Mouse (Mus musculus) liver, postnatal 0 days (tissue): ENCODE results near the gene Hnrnpu. TPM values are rescaled to one million over a fixed set of nuclear protein-coding genes. Genes with fewer than 3 reads are reported as not detected.
A peak's percentile ranks its signal among the peaks of the same experiment; 100 is the strongest.
"Not testable (repeated sequence)": the region's sequence is repeated elsewhere in the genome, so short reads cannot be mapped to it uniquely, and the experiment has no call there.

ENCODE experiments used
- ATAC-seq: fragments of 200-750 bp; cut with Nextera tagmentation; 2 replicates; pipeline ENCODE4 v1.8.0; 2017; ENCODE audit warnings: mild to moderate bottlenecking, moderate library complexity
- DNase-seq: peaks from one replicate; pipeline ENCODE4 v3.0.0-alpha.2; 2016
- H3K27ac ChIP-seq: fragments of 300-500 bp; sonication (generic); 2 replicates; pipeline ENCODE4 v1.5.1; 2014; ENCODE audit warnings: antibody characterized with exemption, moderate library complexity, mild to moderate bottlenecking, low read depth
- H3K27me3 ChIP-seq: fragments of 300-500 bp; sonication (generic); 2 replicates; pipeline ENCODE4 v1.6.1; 2014; ENCODE audit warnings: low read length, control low read depth, mixed read lengths; ENCODE audit not compliant: insufficient read depth
- H3K36me3 ChIP-seq: fragments of 300-500 bp; sonication (generic); replicated peaks from 2 replicates; pipeline ENCODE4 v1.6.1; 2014; ENCODE audit warnings: mild to moderate bottlenecking, control low read depth, low read length, moderate library complexity, mixed read lengths; ENCODE audit not compliant: insufficient read depth
- H3K4me1 ChIP-seq: fragments of 300-500 bp; sonication (generic); 2 replicates; pipeline ENCODE4 v1.6.1; 2014; ENCODE audit warnings: antibody characterized with exemption, mild to moderate bottlenecking, control low read depth; ENCODE audit not compliant: insufficient read depth
- H3K4me2 ChIP-seq: fragments of 300-500 bp; sonication (generic); 2 replicates; pipeline ENCODE4 v1.6.1; 2014; ENCODE audit warnings: low read depth, mild to moderate bottlenecking, low read length, moderate library complexity, mixed read lengths
- H3K4me3 ChIP-seq: fragments of 300-500 bp; sonication (generic); 2 replicates; pipeline ENCODE4 v1.5.1; 2014; ENCODE audit warnings: low read depth, low read length
- H3K9ac ChIP-seq: fragments of 300-500 bp; sonication (generic); replicated peaks from 2 replicates; pipeline ENCODE4 v1.6.1; 2014; ENCODE audit warnings: mild to moderate bottlenecking, moderate library complexity
- H3K9me3 ChIP-seq: fragments of 300-500 bp; sonication (generic); 2 replicates; pipeline ENCODE4 v1.6.1; 2016; ENCODE audit warnings: mild to moderate bottlenecking, control low read depth, low read length, mixed read lengths
- CTCF ChIP-seq: sonication (generic); IDR thresholded peaks from 2 replicates; pipeline ENCODE4 v1.5.1; 2016; ENCODE audit warnings: antibody characterized with exemption, low read depth
- EP300 ChIP-seq: IDR thresholded peaks from 2 replicates; pipeline ENCODE4 v1.6.1; 2016; ENCODE audit warnings: antibody characterized with exemption, low read depth, mild to moderate bottlenecking
- WGBS: fragments of 180-500 bp; shearing (Covaris S2); extraction: QIAGEN DNeasy Blood & Tissue Kit; methylation state at CpG from one replicate; pipeline ENCODE4 v1.1.7; 2014; ENCODE audit not compliant: insufficient replicate concordance; 5-methylcytosine and 5-hydroxymethylcytosine counted together
- polyA plus RNA-seq: library from polyadenylated mRNA; unstranded; fragments of >200 nt; fragmentation: Nextera tagmentation; extraction: Ambion mirVana; gene quantifications from 2 replicates; pipeline ENCODE4 v1.2.1, GENCODE M21; 2015

Hnrnpu gene
- polyA plus RNA-seq, 1 experiment from 2014 or later = 106 TPM

- Histone ChIP-seq H3K27me3 (no peaks in the 10 kb centered on the region), H3K36me3 (no peaks in the 10 kb centered on the region), H3K4me3 (no peak overlapping the region), H3K9me3 (no peaks in the 10 kb centered on the region), H3K4me2 (no peak overlapping the region), H3K4me1 (no peaks in the 10 kb centered on the region), H3K27ac (no peak overlapping the region), H3K9ac (no peak overlapping the region)
- WGBS = 63% methylated on average over 2 of the region's 2 CpGs
- TF ChIP-seq CTCF = peak; percentile 32; the same call in 1 of the 2 replicates
- no peak for TF ChIP-seq EP300
- no peak for ATAC-seq
- no peak for DNase-seq
These were observed 23.1 kb upstream of the Hnrnpu start for GRCm38 (mm10) chr1:178360702-178361101.

DNA sequence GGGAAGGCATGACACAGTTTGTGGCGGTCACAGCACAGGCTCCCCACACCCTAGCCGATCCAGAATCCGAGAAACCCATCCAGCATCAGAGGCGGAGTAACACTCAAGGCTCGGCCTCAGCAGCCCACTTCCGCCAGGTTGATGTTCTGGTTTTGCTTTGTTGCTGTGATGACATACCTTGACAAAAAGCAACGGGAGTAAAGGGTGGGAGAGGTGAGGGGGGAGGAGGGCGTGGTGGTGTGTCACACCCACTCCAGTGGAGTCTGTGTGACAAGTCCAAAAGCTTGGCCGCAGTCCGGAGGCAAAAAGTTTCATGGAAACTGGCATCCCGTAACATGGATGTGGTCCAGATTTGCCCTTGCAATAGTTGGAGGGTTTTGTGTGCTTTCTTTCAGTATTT is 22.7 kb upstream of the Hnrnpu start:
- Histone ChIP-seq H3K27me3 (no peaks in the 10 kb centered on the region), H3K36me3 (no peaks in the 10 kb centered on the region), H3K4me2 (no peak overlapping the region), H3K9me3 (no peaks in the 10 kb centered on the region), H3K9ac (no peak overlapping the region), H3K27ac (no peak overlapping the region), H3K4me1 (no peaks in the 10 kb centered on the region), H3K4me3 (no peak overlapping the region)
- TF ChIP-seq EP300 (no peak), CTCF (no peak)
- 87% methylated on average over 11 of the region's 11 CpGs for WGBS
- no peak for ATAC-seq
- DNase-seq = no peak

DNA sequence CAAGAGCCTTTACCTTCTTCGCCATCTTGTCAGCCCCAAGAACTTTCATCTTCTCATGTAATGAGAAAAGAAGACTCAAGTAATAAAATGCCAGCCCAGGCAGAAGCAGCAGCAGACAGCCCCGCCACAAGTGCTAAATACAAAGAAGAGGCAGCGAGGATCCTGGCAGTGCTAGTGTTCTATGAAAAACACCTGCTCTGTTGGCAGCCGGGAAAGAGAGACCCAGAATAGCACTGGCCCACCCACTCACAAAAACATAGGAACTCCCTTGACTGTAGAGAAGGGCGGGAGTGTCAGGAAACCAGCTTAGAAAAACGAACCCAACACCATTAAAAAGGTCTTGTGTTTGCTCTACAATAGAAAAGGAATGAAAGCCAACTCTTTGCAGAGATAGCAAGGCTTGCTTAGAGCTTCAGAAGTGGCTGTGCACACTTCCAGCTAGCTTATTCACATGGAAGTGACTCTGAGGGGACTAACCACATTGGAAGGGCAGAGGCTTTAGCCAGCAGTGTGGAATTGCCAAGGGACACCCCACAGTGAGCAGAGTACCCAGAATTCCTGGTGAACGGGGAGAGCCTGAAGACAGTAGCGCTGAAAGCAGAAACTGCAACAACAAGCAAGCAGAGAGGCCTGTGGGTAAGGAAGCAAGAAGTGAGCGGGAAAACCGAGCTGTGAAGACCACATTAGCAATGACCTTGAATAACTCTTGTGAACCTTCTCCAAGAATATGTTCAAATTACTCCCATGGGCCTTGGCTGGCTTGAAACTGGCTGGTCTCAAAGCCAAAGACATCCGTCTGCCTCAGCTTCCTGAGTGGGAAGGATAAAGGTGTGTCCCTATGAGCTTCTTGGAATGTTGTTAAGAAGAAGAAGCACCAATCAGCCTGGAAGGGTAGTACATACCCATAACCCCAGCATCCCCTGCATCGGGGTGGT is 20.4 kb upstream of the Hnrnpu start:
- H3K27me3 ChIP-seq = no peaks in the 10 kb centered on the region
- TF ChIP-seq EP300 (no peak), CTCF (no peak)
- no peak overlapping the region for H3K4me2 ChIP-seq
- H3K9ac ChIP-seq = no peak overlapping the region
- DNase-seq (no peak), ATAC-seq (no peak)
- H3K27ac ChIP-seq = no peak overlapping the region
- WGBS = 73% methylated on average over 12 of the region's 12 CpGs
- no peaks in the 10 kb centered on the region for H3K4me1 ChIP-seq
- H3K36me3 ChIP-seq = no peaks in the 10 kb centered on the region
- no peak overlapping the region for H3K4me3 ChIP-seq
- no peaks in the 10 kb centered on the region for H3K9me3 ChIP-seq

DNA sequence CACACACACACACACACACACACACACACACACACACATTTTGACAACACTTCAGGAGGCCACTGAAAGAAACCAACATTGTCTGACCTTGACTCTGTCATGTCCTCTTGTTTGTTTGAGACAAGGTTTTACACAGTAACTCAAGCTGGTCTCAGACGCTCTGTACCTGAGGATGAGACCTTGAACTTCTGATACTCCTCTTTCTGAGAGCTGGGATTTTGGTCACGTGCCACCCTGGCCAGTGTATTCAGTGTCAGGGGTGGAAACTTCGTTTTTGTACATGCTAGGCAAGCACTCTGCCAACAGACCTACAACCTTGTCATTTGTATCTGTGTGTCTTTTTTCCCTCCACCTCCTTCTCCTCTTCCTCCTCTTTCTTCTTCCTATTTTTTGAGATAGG is 17.0 kb upstream of the Hnrnpu start:
- Histone ChIP-seq H3K9me3 (no peaks in the 10 kb centered on the region), H3K27me3 (no peaks in the 10 kb centered on the region), H3K9ac (no peak overlapping the region), H3K4me2 (no peak overlapping the region), H3K27ac (no peak overlapping the region), H3K4me1 (no peaks in the 10 kb centered on the region), H3K36me3 (no peaks in the 10 kb centered on the region), H3K4me3 (no peak overlapping the region)
- no peak for DNase-seq
- 47% methylated on average over 3 of the region's 3 CpGs for WGBS
- TF ChIP-seq EP300 = no peak
- TF ChIP-seq CTCF = no peak
- no peak for ATAC-seq

GRCm38 (mm10) chr1:178351643-178352042 is 14.0 kb upstream of the Hnrnpu start:
- Histone ChIP-seq H3K36me3 (no peaks in the 10 kb centered on the region), H3K9ac (no peak overlapping the region), H3K27me3 (no peaks in the 10 kb centered on the region), H3K4me2 (no peak overlapping the region), H3K27ac (no peak overlapping the region), H3K4me1 (no peaks in the 10 kb centered on the region), H3K4me3 (no peak overlapping the region), H3K9me3 (no peaks in the 10 kb centered on the region)
- ATAC-seq (no peak), DNase-seq (no peak)
- TF ChIP-seq EP300 = no peak
- TF ChIP-seq CTCF = peak; percentile 44

DNA sequence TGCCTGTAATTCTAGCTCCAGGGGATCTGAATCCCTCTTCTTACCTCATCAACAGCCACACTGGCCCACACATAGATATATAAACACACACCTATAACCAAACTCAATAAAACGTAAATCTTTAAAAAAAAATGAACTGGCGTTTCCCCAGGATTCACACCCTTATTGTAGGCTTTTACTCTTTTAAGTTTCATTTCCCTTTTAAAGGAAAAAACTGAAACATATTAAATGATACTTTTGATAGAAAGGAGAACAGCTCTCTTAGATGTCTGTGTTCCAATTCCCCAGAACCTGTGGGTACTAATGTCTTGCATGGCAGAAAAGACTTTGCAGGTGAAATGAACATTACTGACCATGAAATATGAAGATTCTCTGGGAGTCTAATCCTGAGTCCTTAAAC is 13.2 kb upstream of the Hnrnpu start:
- DNase-seq (no peak), ATAC-seq (no peak)
- H3K27ac ChIP-seq = no peak overlapping the region
- H3K9me3 ChIP-seq = no peaks in the 10 kb centered on the region
- no peak for TF ChIP-seq EP300
- TF ChIP-seq CTCF = no peak
- no peak overlapping the region for H3K4me2 ChIP-seq
- H3K9ac ChIP-seq = no peak overlapping the region
- H3K4me3 ChIP-seq = no peak overlapping the region
- 79% methylated on average over 2 of the region's 2 CpGs for WGBS
- H3K36me3 ChIP-seq = no peaks in the 10 kb centered on the region
- H3K27me3 ChIP-seq = no peaks in the 10 kb centered on the region
- no peaks in the 10 kb centered on the region for H3K4me1 ChIP-seq

DNA sequence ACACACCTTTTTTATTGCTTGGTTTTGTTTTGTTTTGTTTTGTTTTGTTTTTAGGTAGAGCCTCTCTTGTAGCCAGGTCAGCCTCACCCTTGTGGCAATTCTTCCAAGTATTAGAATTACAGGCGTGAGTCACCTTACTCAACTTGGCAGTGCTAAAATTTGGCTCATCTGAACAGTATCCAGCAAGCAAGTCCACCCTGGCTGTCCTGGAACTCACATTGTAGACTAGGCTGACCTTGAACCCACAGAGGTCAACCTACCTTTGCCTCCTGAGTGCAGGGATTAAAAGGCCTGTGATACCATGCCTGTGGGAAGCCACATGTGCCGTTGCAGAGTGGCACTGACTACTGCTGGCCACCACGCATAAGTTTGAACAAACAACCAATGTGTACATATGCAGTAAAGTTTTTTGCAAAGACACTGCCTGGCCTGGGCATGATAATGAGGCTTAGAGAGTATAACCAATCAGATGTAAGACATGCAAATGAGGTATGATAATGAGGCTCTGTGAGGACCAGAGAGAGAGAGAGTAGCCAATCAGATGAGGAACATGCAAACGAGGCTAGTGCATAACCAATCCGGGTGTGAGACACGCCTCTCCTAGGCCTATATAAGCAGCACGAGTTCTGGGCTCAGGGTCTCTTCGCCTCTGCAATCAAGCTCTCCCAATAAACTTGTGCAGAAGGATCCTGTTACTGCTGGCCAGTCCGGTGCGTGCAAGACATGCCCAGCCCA is 6.6 kb upstream of the Hnrnpu start:
- 85% methylated on average over 10 of the region's 10 CpGs for WGBS
- not testable (repeated sequence) for H3K36me3 ChIP-seq, H3K4me2 ChIP-seq, H3K9ac ChIP-seq, DNase-seq, H3K27me3 ChIP-seq, H3K27ac ChIP-seq, H3K4me3 ChIP-seq, ATAC-seq, H3K4me1 ChIP-seq, H3K9me3 ChIP-seq
